Mouse (Mus musculus) ZHBTc4 (cell line): Measurements from ENCODE around the gene Npepl1.

Experiments used
- DNase-seq: peaks from one replicate; pipeline ENCODE4 v3.0.0-alpha.2; 2011; ENCODE audit warnings: low read depth, low spot score

Gene Npepl1

DNA sequence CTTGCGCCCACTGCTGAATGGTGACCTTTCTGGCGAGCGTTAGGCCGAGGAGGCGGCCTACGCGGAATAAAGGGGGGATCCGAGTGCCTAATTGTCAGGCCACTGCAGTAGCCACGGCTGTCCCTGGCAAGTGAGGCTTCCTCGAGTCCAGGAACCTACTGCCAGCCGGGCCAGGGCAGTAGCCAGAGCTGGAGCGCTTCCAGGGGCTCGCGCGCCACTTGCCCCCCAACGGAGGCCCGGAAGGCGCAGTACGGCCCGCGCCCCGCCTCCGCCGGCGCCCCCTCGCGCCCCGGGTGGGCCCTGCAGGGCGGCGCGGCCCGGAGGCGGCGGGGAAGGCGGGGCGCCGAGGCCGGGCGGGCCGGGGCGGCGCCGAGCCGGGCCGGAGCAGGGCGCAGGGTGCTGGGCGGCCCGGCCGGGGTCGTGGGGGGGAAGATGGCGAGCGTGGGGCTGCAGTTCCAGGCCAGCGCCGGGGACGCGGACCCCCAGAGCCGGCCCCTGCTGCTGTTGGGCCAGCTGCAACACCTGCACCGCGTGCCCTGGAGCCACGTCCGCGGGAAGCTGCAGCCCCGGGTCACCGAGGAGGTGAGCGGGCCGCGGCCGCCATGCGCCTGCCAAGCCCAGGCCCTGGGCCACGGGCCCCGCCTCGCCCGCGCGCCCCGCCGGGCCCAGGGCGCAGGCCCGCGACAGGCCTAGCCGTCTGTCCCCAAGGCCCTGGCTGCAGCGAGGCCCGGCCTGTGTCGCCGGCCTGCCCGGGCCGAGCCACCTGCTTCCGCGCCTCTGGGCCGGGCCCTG, at the start of gene Npepl1:
Npepl1 (plus strand) TSS at position 359 of the 792 bp plus-strand sequence.
- DNase-seq = peak; percentile 41

- DNase-seq = no peak
Observed at GRCm38 (mm10) chr2:174061219-174061618, 48.9 kb upstream of the Npepl1 start.

DNA sequence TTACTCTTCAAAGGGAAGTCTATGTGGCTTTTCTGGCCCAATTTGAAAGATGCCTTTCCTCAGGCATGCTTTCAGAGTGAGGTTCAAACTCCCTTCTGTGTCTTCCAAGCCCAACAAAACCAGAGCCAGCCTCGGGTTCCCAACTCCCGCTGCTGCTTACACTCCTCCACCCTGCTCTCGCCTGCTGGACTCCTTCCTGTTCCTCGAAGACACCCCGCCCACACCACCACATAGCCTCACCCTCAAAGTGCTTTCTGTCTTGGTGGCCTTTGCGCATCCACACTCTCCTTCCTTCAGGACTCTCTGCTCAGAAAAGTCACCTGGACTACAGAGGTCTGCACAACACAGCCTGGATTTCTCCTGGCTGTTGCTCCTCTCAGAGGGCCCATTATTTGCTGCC, 47.1 kb upstream of the Npepl1 start:
- no peak for DNase-seq

GRCm38 (mm10) chr2:174063527-174064211, 46.5 kb upstream of the Npepl1 start:
- DNase-seq = no peak

DNA sequence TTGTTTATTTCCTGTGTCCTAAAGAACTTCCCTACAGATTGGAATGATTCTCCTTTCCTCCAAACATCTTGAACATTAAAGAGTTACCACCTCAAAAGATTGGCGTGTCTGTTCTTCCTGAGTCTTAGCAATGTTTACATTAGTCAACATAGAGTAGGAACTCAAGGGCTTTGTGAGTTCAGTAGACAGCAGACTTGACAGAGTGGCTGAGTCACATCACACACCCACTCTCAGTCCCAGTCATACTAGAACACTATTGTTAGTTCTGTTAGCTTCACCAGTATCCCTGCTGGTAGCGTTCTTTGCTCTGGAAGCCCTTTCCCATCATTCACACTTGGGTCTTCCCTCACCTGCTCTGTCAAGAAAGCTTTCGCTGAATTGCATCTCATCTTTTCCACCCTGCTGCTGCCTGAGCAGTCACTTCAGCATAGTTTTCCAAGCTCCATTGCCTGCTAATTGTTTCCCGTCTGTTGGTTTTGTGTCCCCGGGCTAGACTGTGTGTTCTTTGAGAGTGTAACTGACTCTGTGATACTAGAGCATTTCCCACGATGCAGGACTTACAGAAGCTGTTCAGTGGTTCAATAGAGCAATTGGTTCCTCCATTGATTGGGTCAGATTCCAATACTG, 42.2 kb upstream of the Npepl1 start:
- no peak for DNase-seq

GRCm38 (mm10) chr2:174069532-174070049, 40.6 kb upstream of the Npepl1 start:
- no peak for DNase-seq

DNA sequence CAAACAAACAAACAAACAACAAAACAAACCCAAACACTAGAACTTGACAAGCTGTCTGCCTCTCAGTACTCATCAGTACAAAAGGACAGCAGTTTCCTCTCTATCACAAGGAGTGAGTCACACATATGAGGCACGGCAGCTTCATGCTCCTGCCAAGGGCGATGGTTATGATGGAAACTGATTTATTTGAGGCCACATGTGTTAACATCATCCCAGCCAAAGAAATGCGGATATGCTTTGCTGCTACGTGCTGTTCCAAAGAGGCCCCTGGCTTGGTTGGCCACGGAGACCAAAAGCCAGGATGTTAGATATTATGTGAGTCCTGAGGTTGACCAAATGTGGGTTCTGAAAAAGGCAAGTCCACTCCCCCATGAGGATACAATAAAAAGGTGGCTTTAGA, 38.7 kb upstream of the Npepl1 start:
- no peak for DNase-seq

- no peak for DNase-seq
Observed at GRCm38 (mm10) chr2:174073156-174073790, 36.9 kb upstream of the Npepl1 start.

DNA sequence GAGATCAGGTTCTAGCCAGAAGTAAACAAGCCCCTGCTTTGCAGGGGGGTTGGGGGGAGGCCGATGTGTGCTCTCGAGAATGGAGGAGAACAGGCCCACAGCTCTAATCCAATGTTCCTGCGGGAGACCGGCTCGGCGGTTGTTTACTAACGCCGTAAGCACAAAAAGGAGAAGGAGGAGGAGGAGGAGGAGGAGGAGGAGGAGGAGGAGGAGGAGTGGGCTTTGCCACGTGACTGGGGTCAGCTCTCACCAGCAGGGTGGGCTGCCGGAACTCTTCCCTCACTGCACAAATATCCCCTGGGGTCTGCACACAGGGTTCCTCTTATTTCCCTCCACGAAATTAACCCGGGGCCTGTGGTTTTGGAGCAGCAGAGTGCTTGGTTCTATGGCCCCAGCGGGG, 35.5 kb upstream of the Npepl1 start:
- no peak for DNase-seq

DNA sequence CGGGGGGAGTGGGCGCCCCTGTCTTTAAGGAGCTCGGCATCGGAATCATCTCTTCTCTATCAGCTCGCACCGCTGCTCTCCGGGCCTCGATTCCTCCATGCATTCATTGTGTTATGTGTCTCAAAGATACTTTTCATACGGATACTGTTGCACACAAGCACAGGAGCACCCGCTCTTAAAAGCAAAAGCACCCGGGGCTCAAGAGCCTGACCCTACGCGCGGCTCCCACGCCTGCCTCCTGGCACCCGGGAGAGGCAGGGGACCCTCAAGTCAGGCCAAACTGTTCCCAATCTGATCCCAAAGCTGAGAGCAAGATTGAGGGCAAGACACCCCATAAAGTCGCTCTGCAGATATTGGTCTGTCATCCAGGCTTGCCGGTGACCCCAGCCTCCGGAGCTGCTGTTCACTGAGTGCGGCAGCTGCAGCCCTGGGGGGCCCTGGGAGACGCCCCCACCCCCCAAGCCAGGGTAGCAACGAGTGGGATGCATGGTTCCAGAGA, 35.0 kb upstream of the Npepl1 start:
- peak; percentile 23 for DNase-seq

DNA sequence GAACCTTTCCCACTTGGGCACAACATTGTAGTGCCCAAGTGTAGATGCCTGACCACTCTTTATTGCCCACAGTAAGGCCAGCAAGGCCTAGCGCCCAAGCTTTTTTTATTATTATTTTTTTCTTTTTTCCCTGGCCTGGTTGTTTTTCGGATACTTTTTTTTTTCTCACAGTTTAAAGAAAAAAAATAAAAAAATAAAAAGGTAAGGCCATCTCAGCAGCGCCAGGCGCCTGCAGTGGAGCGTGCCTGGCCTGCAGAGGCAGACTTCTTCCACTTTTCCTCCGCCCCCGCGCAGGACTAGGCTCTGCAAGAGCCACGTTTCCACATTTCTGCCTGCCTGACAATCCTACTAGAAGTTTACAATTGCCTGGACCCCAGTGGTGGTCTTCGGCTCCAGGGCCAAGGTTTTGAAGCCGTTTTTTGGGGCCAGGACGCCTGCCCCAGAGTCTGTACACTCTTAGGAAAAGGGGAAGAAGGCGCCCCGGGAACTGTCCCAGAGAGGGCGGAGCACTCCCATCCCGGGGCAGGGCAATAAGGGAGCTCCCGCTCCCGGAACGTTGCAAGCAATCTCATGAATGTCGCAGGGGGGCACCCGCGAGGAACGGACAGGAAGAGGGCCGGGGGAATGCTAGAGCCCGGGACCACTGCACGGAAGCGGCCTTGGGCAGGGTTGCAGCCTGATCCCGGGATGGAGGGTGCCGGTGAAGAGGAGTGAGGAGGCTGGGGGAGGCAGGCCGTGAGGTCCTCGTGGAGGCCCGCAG, 34.3 kb upstream of the Npepl1 start, which contains the start of gene Stx16:
Stx16 (plus strand) TSS at position 636 of the 760 bp plus-strand sequence.
- DNase-seq = peak; percentile 97

DNA sequence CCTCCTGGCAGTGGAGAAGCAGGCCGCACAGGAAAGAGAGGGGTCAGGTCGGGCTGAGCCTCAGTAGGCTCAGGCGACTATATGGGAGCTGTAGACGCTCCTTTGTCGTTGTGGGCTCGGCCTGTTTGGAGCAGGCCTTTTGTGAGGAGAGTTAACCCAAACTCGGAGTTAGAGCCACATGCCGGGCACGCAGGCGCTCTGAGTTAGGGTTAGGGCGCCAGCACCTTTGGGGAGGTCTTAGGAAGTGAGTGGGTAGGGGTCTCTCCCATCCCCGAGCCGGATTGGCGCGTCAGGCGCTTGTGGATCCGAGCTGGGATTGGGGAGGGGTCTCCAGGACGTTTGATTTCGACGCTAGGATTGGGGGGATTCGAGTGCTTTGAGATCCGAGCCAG, 33.7 kb upstream of the Npepl1 start:
- no peak for DNase-seq

GRCm38 (mm10) chr2:174077004-174077695, 33.0 kb upstream of the Npepl1 start:
- peak; percentile 60 for DNase-seq

GRCm38 (mm10) chr2:174077776-174078338, 32.3 kb upstream of the Npepl1 start:
- DNase-seq = no peak

GRCm38 (mm10) chr2:174081833-174082232, 28.3 kb upstream of the Npepl1 start:
- DNase-seq = no peak

- no peak for DNase-seq
Observed at GRCm38 (mm10) chr2:174082380-174082918, 27.7 kb upstream of the Npepl1 start.

- DNase-seq = peak; percentile 57
Observed at GRCm38 (mm10) chr2:174095086-174095485, 15.1 kb upstream of the Npepl1 start.

GRCm38 (mm10) chr2:174102399-174102798, 7.8 kb upstream of the Npepl1 start:
- DNase-seq = no peak

DNA sequence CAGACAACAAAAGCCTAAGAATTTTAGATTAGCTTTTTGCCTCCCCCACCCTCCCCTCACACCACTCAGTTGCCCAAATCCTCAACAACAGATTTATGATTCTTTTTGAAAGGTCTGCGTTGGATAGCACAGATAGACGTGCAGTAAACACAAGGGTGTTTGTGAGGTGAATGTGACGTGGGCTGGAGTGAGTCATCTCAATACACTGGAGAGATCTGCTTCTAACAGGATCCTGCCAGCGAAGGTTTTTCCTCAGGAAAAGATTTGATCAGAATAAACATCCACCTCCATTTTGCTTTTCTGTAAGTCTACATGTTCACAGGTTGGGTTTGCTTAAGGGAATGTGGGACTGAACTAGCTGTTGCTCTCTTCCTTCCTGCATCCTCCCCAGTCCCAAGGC, 6.6 kb upstream of the Npepl1 start:
- DNase-seq = no peak

DNA sequence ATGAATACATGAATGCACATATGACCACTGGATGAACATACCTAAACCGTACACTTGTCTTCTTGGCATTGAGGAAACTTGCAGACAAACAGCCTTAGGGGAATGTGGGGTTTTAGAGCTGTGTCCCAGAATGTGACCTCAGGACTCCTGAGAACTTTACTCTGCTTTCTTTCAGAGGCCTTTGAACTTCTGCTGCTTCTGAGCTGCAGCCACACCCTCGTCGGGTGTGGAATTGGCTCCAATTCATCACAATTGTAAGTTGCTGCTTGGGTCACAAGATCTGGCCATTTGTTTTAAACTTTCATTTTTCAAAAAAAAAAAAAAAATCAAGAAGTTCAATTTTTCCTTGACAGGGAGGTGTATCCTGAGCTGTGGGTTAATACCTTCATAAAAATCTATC, 2.8 kb upstream of the Npepl1 start:
- peak; percentile 50 for DNase-seq
